Mouse (Mus musculus): Measurements from ENCODE around the gene Khdc3.
"Not testable (repeated sequence)": the region's sequence is repeated elsewhere in the genome, so short reads cannot be mapped to it uniquely, and the experiment has no call there.

Khdc3 gene

GRCm38 (mm10) chr9:73101536-73101935, at the start of gene Khdc3:
Khdc3 (plus strand) TSS chr9:73101836.
- in situ Hi-C loops (cut with MboI, MseI) = no loop called here

- in situ Hi-C loops (cut with MboI, MseI) = no loop called here
Observed at GRCm38 (mm10) chr9:73055441-73055911, 46.2 kb upstream of the Khdc3 start.

- in situ Hi-C loops (cut with MboI, MseI) = no loop called here
Observed at GRCm38 (mm10) chr9:73059224-73059623, 42.4 kb upstream of the Khdc3 start.

- in situ Hi-C loops (cut with MboI, MseI) = no loop called here
Observed at GRCm38 (mm10) chr9:73063621-73064290, 37.9 kb upstream of the Khdc3 start.

GRCm38 (mm10) chr9:73067086-73067485, 34.5 kb upstream of the Khdc3 start:
- in situ Hi-C loops (cut with MboI, MseI) = no loop called here

- in situ Hi-C loops (cut with MboI, MseI) = no loop called here
Observed at GRCm38 (mm10) chr9:73068230-73068679, 33.4 kb upstream of the Khdc3 start.

- in situ Hi-C loops (cut with MboI, MseI) = no loop called here
Observed at GRCm38 (mm10) chr9:73068688-73069087, 32.9 kb upstream of the Khdc3 start.

- in situ Hi-C loops (cut with MboI, MseI) = no loop called here
Observed at GRCm38 (mm10) chr9:73070971-73071659, 30.5 kb upstream of the Khdc3 start.

GRCm38 (mm10) chr9:73072426-73072825, 29.2 kb upstream of the Khdc3 start:
- in situ Hi-C loops (cut with MboI, MseI) = no loop called here

- in situ Hi-C loops (cut with MboI, MseI) = no loop called here
Observed at GRCm38 (mm10) chr9:73073169-73073568, 28.5 kb upstream of the Khdc3 start.

- in situ Hi-C loops (cut with MboI, MseI) = not testable (repeated sequence)
Observed at GRCm38 (mm10) chr9:73079349-73079748, 22.3 kb upstream of the Khdc3 start.

GRCm38 (mm10) chr9:73079801-73080325, 21.8 kb upstream of the Khdc3 start:
- in situ Hi-C loops (cut with MboI, MseI) = no loop called here

GRCm38 (mm10) chr9:73082291-73083000, 19.2 kb upstream of the Khdc3 start:
- in situ Hi-C loops (cut with MboI, MseI) = no loop called here

GRCm38 (mm10) chr9:73083956-73084355, 17.7 kb upstream of the Khdc3 start:
- in situ Hi-C loops (cut with MboI, MseI) = no loop called here

GRCm38 (mm10) chr9:73085845-73086244, 15.8 kb upstream of the Khdc3 start:
- in situ Hi-C loops (cut with MboI, MseI) = loop anchor here in 1 of 2 experiments (5.0 kb wide), 2 partner anchors 44 to 119 kb away; partner anchors contain the start of genes Pigb and Rab27a

- in situ Hi-C loops (cut with MboI, MseI) = loop anchor here in 1 of 2 experiments (5.0 kb wide), 2 partner anchors 45 to 120 kb away; partner anchors contain the start of genes Pigb and Rab27a
Observed at GRCm38 (mm10) chr9:73087121-73087520, 14.5 kb upstream of the Khdc3 start.

GRCm38 (mm10) chr9:73087581-73087980, 14.1 kb upstream of the Khdc3 start:
- in situ Hi-C loops (cut with MboI, MseI) = loop anchor here in 1 of 2 experiments (5.0 kb wide), 2 partner anchors 45 to 120 kb away; partner anchors contain the start of genes Pigb and Rab27a

- in situ Hi-C loops (cut with MboI, MseI) = loop anchor here in 1 of 2 experiments (5.0 kb wide), 2 partner anchors 47 to 122 kb away; partner anchors contain the start of genes Pigb and Rab27a
Observed at GRCm38 (mm10) chr9:73089222-73089920, 12.3 kb upstream of the Khdc3 start.

GRCm38 (mm10) chr9:73090121-73090520, 11.5 kb upstream of the Khdc3 start:
- in situ Hi-C loops (cut with MboI, MseI) = loop anchor here (5.0 kb wide), 3 partner anchors 48 to 323 kb away; partner anchors contain the start of genes Pigb (in 1 of the 2) and Rab27a (in 1 of the 2)

GRCm38 (mm10) chr9:73091747-73092146, 9.9 kb upstream of the Khdc3 start:
- in situ Hi-C loops (cut with MboI, MseI) = loop anchor here (5.0 kb wide), 3 partner anchors 49 to 324 kb away; partner anchors contain the start of genes Pigb (in 1 of the 2) and Rab27a (in 1 of the 2)

Measured in T-helper 17 cell (primary cell).